Mouse (Mus musculus) megakaryocyte, embryonic 14.5 days (primary cell): ENCODE measurements around the gene Bcl6.

Source experiments
- FLI1 ChIP-seq: IDR thresholded peaks from 2 replicates; pipeline ENCODE4 v1.6.1; 2012; ENCODE audit warnings: low read length, inconsistent platforms, mixed read lengths
- GATA1 ChIP-seq: IDR thresholded peaks from 3 replicates; pipeline ENCODE4 v1.6.1; 2012; ENCODE audit warnings: mixed read lengths, low read length, inconsistent platforms, borderline replicate concordance

DNA sequence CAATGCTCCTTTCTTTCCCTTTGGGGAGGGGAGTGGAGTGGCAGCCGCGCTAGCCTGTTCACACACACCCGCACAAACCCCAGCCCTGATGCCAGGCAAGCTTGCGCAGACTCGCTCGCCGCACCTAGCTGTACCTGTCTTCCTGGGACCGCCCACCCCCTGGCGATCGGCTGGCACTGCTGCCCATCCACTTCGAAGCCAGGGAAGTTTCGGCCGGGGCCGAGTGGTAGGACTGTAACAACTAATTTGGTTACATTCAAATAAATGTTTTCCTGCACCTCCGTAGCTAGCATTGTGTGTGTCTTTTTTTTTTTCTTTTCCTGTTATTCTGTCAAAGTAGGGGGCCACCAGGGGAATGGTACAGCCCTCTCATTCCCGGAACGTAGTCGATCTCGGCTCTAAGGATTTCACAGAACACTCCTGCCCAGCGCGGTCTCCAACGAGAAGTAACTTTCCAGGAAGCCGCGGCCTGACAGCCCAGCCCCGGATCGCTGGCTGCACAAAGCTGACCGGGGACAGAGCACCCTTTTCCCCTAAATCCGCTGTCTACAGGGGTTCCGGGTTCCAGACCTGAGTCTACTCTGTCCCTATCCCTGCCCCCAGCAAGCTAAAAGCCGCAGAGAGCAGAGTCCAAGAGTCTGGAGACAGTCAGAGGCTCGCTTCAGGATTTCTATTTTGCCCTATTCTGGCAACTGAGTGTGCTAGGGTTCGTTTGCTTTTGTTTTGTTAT lies 7.5 kb downstream of the Bcl6 start:
- no peak for TF ChIP-seq GATA1
- TF ChIP-seq FLI1, result no peak
